Mouse (Mus musculus): Measurements from ENCODE around the gene Ahnak. TPM values are rescaled to one million over a fixed set of nuclear protein-coding genes. Genes with fewer than 3 reads are reported as not detected.
"Not testable (repeated sequence)": the region's sequence is repeated elsewhere in the genome, so short reads cannot be mapped to it uniquely, and the experiment has no call there.

Gene Ahnak
- total RNA-seq, 2 experiments from 2014 or later: 15.7 to 23.9 TPM

GRCm38 (mm10) chr19:9076035-9076434, 87.0 kb downstream of the Ahnak start:
- no peak for DNase-seq (ENCODE audit: low spot score in 2 of 2)
- intact Hi-C loops (cut with DNase I): no loop called here

GRCm38 (mm10) chr19:9076982-9077660, 88.0 kb downstream of the Ahnak start:
- DNase-seq (ENCODE audit: low spot score in 2 of 2): no peak
- intact Hi-C loops (cut with DNase I): no loop called here

GRCm38 (mm10) chr19:9079916-9080315, 90.8 kb downstream of the Ahnak start:
- no peak for DNase-seq (ENCODE audit: low spot score in 2 of 2)
- intact Hi-C loops (cut with DNase I): loop anchor here (5.0 kb wide), 1 partner anchor 238 kb away; no protein-coding TSS in a partner anchor

GRCm38 (mm10) chr19:9081311-9082190, 92.5 kb downstream of the Ahnak start:
- DNase-seq (ENCODE audit: low spot score in 2 of 2): no peak
- intact Hi-C loops (cut with DNase I): loop anchor here (2.0 to 5.0 kb wide), 3 partner anchors 89 to 239 kb away; no protein-coding TSS in a partner anchor

- DNase-seq (ENCODE audit: low spot score in 2 of 2): peak; percentile 72 to 81
- intact Hi-C loops (cut with DNase I): loop anchor here (2.0 to 5.0 kb wide), 3 partner anchors 90 to 240 kb away; no protein-coding TSS in a partner anchor
Measured at GRCm38 (mm10) chr19:9082191-9083009, 93.3 kb downstream of the Ahnak start.

- intact Hi-C loops (cut with DNase I): loop anchor here (2.0 to 5.0 kb wide), 3 partner anchors 90 to 241 kb away; no protein-coding TSS in a partner anchor
- DNase-seq (ENCODE audit: low spot score in 2 of 2): no peak
Measured at GRCm38 (mm10) chr19:9083010-9083355, 93.9 kb downstream of the Ahnak start.

GRCm38 (mm10) chr19:9083892-9084291, 94.8 kb downstream of the Ahnak start:
- not testable (repeated sequence) for DNase-seq (ENCODE audit: low spot score in 2 of 2)
- intact Hi-C loops (cut with DNase I): loop anchor here (2.0 to 5.0 kb wide), 3 partner anchors 91 to 242 kb away; no protein-coding TSS in a partner anchor

GRCm38 (mm10) chr19:9087821-9088220, 98.7 kb downstream of the Ahnak start, which contains the start of gene Scgb1a1:
Scgb1a1 (minus strand) TSS chr19:9087958.
- DNase-seq (ENCODE audit: low spot score in 2 of 2): no peak
- intact Hi-C loops (cut with DNase I): no loop called here

- intact Hi-C loops (cut with DNase I): no loop called here
Measured at GRCm38 (mm10) chr19:9090191-9090590, 101.1 kb downstream of the Ahnak start.

GRCm38 (mm10) chr19:9090709-9091108, 101.6 kb downstream of the Ahnak start:
- DNase-seq (ENCODE audit: low spot score in 2 of 2): no peak
- intact Hi-C loops (cut with DNase I): no loop called here

More at GRCm38 (mm10) chr19:9090191-9090590, 101.1 kb downstream of the Ahnak start:
- DNase-seq (ENCODE audit: low spot score in 2 of 2): no peak

- no peak for DNase-seq (ENCODE audit: low spot score in 2 of 2)
- intact Hi-C loops (cut with DNase I): no loop called here
Measured at GRCm38 (mm10) chr19:9095111-9095510, 106.0 kb downstream of the Ahnak start.

GRCm38 (mm10) chr19:9097441-9097840, 108.4 kb downstream of the Ahnak start:
- intact Hi-C loops (cut with DNase I): no loop called here
- no peak for DNase-seq (ENCODE audit: low spot score in 2 of 2)

GRCm38 (mm10) chr19:9099751-9100150, 110.7 kb downstream of the Ahnak start:
- intact Hi-C loops (cut with DNase I): no loop called here

GRCm38 (mm10) chr19:9100297-9101061, 111.4 kb downstream of the Ahnak start:
- DNase-seq (ENCODE audit: low spot score in 2 of 2): no peak
- intact Hi-C loops (cut with DNase I): no loop called here

More at GRCm38 (mm10) chr19:9099751-9100150, 110.7 kb downstream of the Ahnak start:
- DNase-seq (ENCODE audit: low spot score in 2 of 2): no peak

GRCm38 (mm10) chr19:9101062-9101457, 112.0 kb downstream of the Ahnak start:
- intact Hi-C loops (cut with DNase I): no loop called here
- no peak for DNase-seq (ENCODE audit: low spot score in 2 of 2)

GRCm38 (mm10) chr19:9103986-9104385, 114.9 kb downstream of the Ahnak start:
- no peak for DNase-seq (ENCODE audit: low spot score in 2 of 2)
- intact Hi-C loops (cut with DNase I): no loop called here

- DNase-seq (ENCODE audit: low spot score in 2 of 2): no peak
- intact Hi-C loops (cut with DNase I): no loop called here
Measured at GRCm38 (mm10) chr19:9105101-9105685, 116.1 kb downstream of the Ahnak start.

- DNase-seq (ENCODE audit: low spot score in 2 of 2): no peak
- intact Hi-C loops (cut with DNase I): no loop called here
Measured at GRCm38 (mm10) chr19:9106096-9106495, 117.0 kb downstream of the Ahnak start.

Data from left cerebral cortex, postnatal 14 days (tissue).